Mouse (Mus musculus) cerebellum, adult 2 months (tissue): ENCODE measurements around the gene Nts.
A peak's percentile ranks its signal among the peaks of the same experiment; 100 is the strongest.

Source experiments
- CTCF ChIP-seq: fragments of 200-500 bp; IDR thresholded peaks from 2 replicates; pipeline ENCODE4 v1.5.1; 2011; ENCODE audit warnings: low read depth, mild to moderate bottlenecking, control low read depth, low read length, moderate library complexity, borderline replicate concordance; ENCODE audit not compliant: insufficient read depth
- POLR2A ChIP-seq: fragments of 200-500 bp; IDR thresholded peaks from 2 replicates; pipeline ENCODE4 v1.6.1; 2011; ENCODE audit warnings: low read length, control low read depth, borderline replicate concordance; ENCODE audit not compliant: insufficient read depth

DNA sequence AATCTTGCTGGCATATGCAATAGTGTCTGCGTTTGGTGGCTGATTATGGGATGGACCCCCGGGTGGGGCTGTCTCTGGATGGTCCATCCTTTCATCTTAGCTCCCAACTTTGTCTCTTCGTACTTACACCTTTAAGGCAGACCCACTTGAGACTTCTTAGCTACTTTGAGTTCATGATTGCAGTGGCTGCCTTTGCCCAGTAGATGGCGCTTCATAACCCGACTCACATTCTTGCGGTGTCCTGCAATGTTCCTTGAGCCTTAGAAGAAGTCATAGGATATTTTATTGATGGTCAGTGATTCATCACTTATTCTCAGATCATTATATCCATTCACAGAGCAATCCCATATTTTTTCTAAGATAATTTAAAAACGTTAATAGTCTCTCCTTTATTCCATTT, 38.5 kb downstream of the Nts start:
- no peak for TF ChIP-seq POLR2A
- peak; percentile 60; the same call in 1 of the 2 replicates for TF ChIP-seq CTCF
